Mouse (Mus musculus): Measurements from ENCODE around the gene Psme3.

The Psme3 gene

GRCm38 (mm10) chr11:101315665-101316500, at the start of gene Psme3:
Psme3 (plus strand) TSS chr11:101316213.
- peak; percentile 95 for ATAC-seq (ENCODE audit: low TSS enrichment)

- no peak for ATAC-seq (ENCODE audit: low TSS enrichment)
Observed at GRCm38 (mm10) chr11:101269577-101270116, 46.4 kb upstream of the Psme3 start.

GRCm38 (mm10) chr11:101272446-101272845, 43.6 kb upstream of the Psme3 start:
- no peak for ATAC-seq (ENCODE audit: low TSS enrichment)

- ATAC-seq (ENCODE audit: low TSS enrichment) = no peak
Observed at GRCm38 (mm10) chr11:101275309-101275708, 40.7 kb upstream of the Psme3 start.

GRCm38 (mm10) chr11:101276319-101277070, 39.5 kb upstream of the Psme3 start:
- ATAC-seq (ENCODE audit: low TSS enrichment) = no peak

GRCm38 (mm10) chr11:101277381-101278222, 38.4 kb upstream of the Psme3 start:
- ATAC-seq (ENCODE audit: low TSS enrichment) = no peak

GRCm38 (mm10) chr11:101278223-101279192, 37.5 kb upstream of the Psme3 start, which contains the start of the genes Cntd1 and Coa3:
Cntd1 (plus strand) TSS chr11:101279012.
Coa3 (minus strand) TSS chr11:101279114.
- ATAC-seq (ENCODE audit: low TSS enrichment) = peak; percentile 99

GRCm38 (mm10) chr11:101279193-101279569, 36.8 kb upstream of the Psme3 start:
- ATAC-seq (ENCODE audit: low TSS enrichment) = peak; percentile 5; the same call in 1 of the 2 replicates

GRCm38 (mm10) chr11:101280837-101281236, 35.2 kb upstream of the Psme3 start:
- no peak for ATAC-seq (ENCODE audit: low TSS enrichment)

GRCm38 (mm10) chr11:101282896-101283295, 33.1 kb upstream of the Psme3 start:
- no peak for ATAC-seq (ENCODE audit: low TSS enrichment)

- no peak for ATAC-seq (ENCODE audit: low TSS enrichment)
Observed at GRCm38 (mm10) chr11:101283805-101284204, 32.2 kb upstream of the Psme3 start.

- no peak for ATAC-seq (ENCODE audit: low TSS enrichment)
Observed at GRCm38 (mm10) chr11:101287306-101287705, 28.7 kb upstream of the Psme3 start.

- ATAC-seq (ENCODE audit: low TSS enrichment) = no peak
Observed at GRCm38 (mm10) chr11:101291231-101291630, 24.8 kb upstream of the Psme3 start.

GRCm38 (mm10) chr11:101295191-101295590, 20.8 kb upstream of the Psme3 start:
- no peak for ATAC-seq (ENCODE audit: low TSS enrichment)

GRCm38 (mm10) chr11:101300881-101301280, 15.1 kb upstream of the Psme3 start:
- no peak for ATAC-seq (ENCODE audit: low TSS enrichment)

- ATAC-seq (ENCODE audit: low TSS enrichment) = no peak
Observed at GRCm38 (mm10) chr11:101301299-101302003, 14.6 kb upstream of the Psme3 start.

GRCm38 (mm10) chr11:101302004-101302798, 13.8 kb upstream of the Psme3 start, which contains the start of gene Becn1:
Becn1 (minus strand) TSS chr11:101302286.
- peak; percentile 99 for ATAC-seq (ENCODE audit: low TSS enrichment)

GRCm38 (mm10) chr11:101307744-101308143, 8.3 kb upstream of the Psme3 start:
- ATAC-seq (ENCODE audit: low TSS enrichment) = no peak

- ATAC-seq (ENCODE audit: low TSS enrichment) = no peak
Observed at GRCm38 (mm10) chr11:101311083-101311482, 4.9 kb upstream of the Psme3 start.

Measured in frontal cortex, adult (tissue).